In genomic region chr1:193189771-193190170, GRCm38 (mm10) we compare ENCODE assay signal across 8 mouse cellular contexts. TPM values are rescaled to one million over a fixed set of nuclear protein-coding genes. Genes with fewer than 3 reads are reported as not detected.
DNase-seq lines count a peak whose midpoint lies in the region; ATAC-seq lines count a peak whose summit lies in the region.

No protein-coding gene starts in this region.

- peaks cover 4% of the 10 kb centered on the region; the same call in 1 of the 2 replicates for H3K4me1 ChIP-seq in forebrain, embryonic 14.5 days (ENCODE audit: control insufficient read depth, insufficient read depth, low read length)
- peaks cover 37% of the 10 kb centered on the region for H3K4me1 ChIP-seq in limb, embryonic 13.5 days

- no peak overlapping the region for H3K4me2 ChIP-seq in forebrain, embryonic 14.5 days (ENCODE audit: low read length)
- peak overlapping the region; percentile 30 for H3K4me2 ChIP-seq in limb, embryonic 13.5 days (replicated peaks)

- no peaks in the 10 kb centered on the region for H3K27me3 ChIP-seq in forebrain, embryonic 14.5 days (replicated peaks; ENCODE audit: control insufficient read depth, insufficient read depth, low read length)
- no peaks in the 10 kb centered on the region for H3K27me3 ChIP-seq in limb, embryonic 13.5 days

- peak; percentile 92 for DNase-seq in heart, adult 11 months
- DNase-seq in heart, adult 8-10 months (ENCODE audit: low spot score): no peak
- peak; percentile 29 for DNase-seq in CD4-positive helper T cell, adult 2 months (ENCODE audit: low read depth, low spot score)
- DNase-seq in forebrain, embryonic 14.5 days (ENCODE audit: low spot score): no peak
- DNase-seq in ovary, postnatal 10 days (ENCODE audit: low spot score): no peak
- no peak for DNase-seq in layer of hippocampus, adult 9-11 months
- DNase-seq in yolk sac, embryonic 10.5 days (ENCODE audit: low spot score): no peak

- H3K27ac ChIP-seq in forebrain, embryonic 14.5 days (ENCODE audit: low read depth, low read length): peak overlapping the region; percentile 50
- H3K27ac ChIP-seq in limb, embryonic 13.5 days: peak overlapping the region; percentile 80

- no peak overlapping the region for H3K9ac ChIP-seq in forebrain, embryonic 14.5 days (ENCODE audit: low read length)
- H3K9ac ChIP-seq in limb, embryonic 13.5 days: no peak overlapping the region

- 63% methylated on average over 3 of the region's 3 CpGs for WGBS in forebrain, embryonic 14.5 days
- 32% methylated on average over 3 of the region's 3 CpGs for WGBS in limb, embryonic 13.5 days

- ATAC-seq in forebrain, embryonic 14.5 days: 0 out of 2 replicates have a peak, but pooled peaks have one; percentile 6
- peak; percentile 45 for ATAC-seq in limb, embryonic 13.5 days (ENCODE audit: low FRiP score, low read depth)

- H3K36me3 ChIP-seq in forebrain, embryonic 14.5 days (ENCODE audit: control insufficient read depth, insufficient read depth, low read length): no peaks in the 10 kb centered on the region
- H3K36me3 ChIP-seq in limb, embryonic 13.5 days: no peaks in the 10 kb centered on the region

- H3K9me3 ChIP-seq in forebrain, embryonic 14.5 days (replicated peaks; ENCODE audit: control insufficient read depth, low read length): no peaks in the 10 kb centered on the region
- H3K9me3 ChIP-seq in limb, embryonic 13.5 days: no peaks in the 10 kb centered on the region

- no peak overlapping the region for H3K4me3 ChIP-seq in forebrain, embryonic 14.5 days (ENCODE audit: low read depth, low read length)
- no peak overlapping the region for H3K4me3 ChIP-seq in limb, embryonic 13.5 days

RNA-seq across cellular contexts. Expression of gene Traf3ip3, which starts 11.7 kb away (rescaled TPM):
- 1 to 10 TPM in 2 of 4 experiments, under 1 TPM in 2; 0.63 to 1.3 (median 0.96) TPM for total RNA-seq in heart, adult 8-10 months (2022)
- 1.5 and 2.0 TPM in 2 replicates for polyA plus RNA-seq in forebrain, embryonic 14.5 days (2014; fragmentation: Nextera tagmentation; extraction: Ambion mirVana)
- 11.6 and 12.2 TPM in 2 replicates for polyA plus RNA-seq in limb, embryonic 13.5 days (2015; fragmentation: Nextera tagmentation; extraction: Ambion mirVana)

RNA-seq across cellular contexts. Expression of gene Lamb3, which starts 17.7 kb away (rescaled TPM):
- total RNA-seq in heart, adult 8-10 months (2022): 10 to 100 TPM; 10.7 to 16.0 (median 11.5) TPM
- polyA plus RNA-seq in forebrain, embryonic 14.5 days (2014; fragmentation: Nextera tagmentation; extraction: Ambion mirVana): 0.80 and 0.85 TPM in 2 replicates
- 2.3 and 3.6 TPM in 2 replicates for polyA plus RNA-seq in limb, embryonic 13.5 days (2015; fragmentation: Nextera tagmentation; extraction: Ambion mirVana)

RNA-seq across cellular contexts. Expression of gene A130010J15Rik, which starts 21.9 kb away (rescaled TPM):
- 1 to 10 TPM; 3.9 to 5.5 (median 4.8) TPM for total RNA-seq in heart, adult 8-10 months (2022)
- 13.3 and 14.6 TPM in 2 replicates for polyA plus RNA-seq in forebrain, embryonic 14.5 days (2014; fragmentation: Nextera tagmentation; extraction: Ambion mirVana)
- 18.1 and 18.2 TPM in 2 replicates for polyA plus RNA-seq in limb, embryonic 13.5 days (2015; fragmentation: Nextera tagmentation; extraction: Ambion mirVana)

RNA-seq across cellular contexts. Expression of gene Irf6, which starts 36.9 kb away (rescaled TPM):
- total RNA-seq in heart, adult 8-10 months (2022): 1 to 10 TPM; 1.2 to 2.7 (median 1.8) TPM
- polyA plus RNA-seq in forebrain, embryonic 14.5 days (2014; fragmentation: Nextera tagmentation; extraction: Ambion mirVana): 0.35 and 0.60 TPM in 2 replicates
- polyA plus RNA-seq in limb, embryonic 13.5 days (2015; fragmentation: Nextera tagmentation; extraction: Ambion mirVana): 15.1 and 19.4 TPM in 2 replicates

RNA-seq across cellular contexts. Expression of gene Diexf, which starts 59.7 kb away (rescaled TPM):
- total RNA-seq in heart, adult 8-10 months (2022): 1 to 10 TPM; 7.4 to 9.8 (median 9.0) TPM
- 9.6 and 10.6 TPM in 2 replicates for polyA plus RNA-seq in forebrain, embryonic 14.5 days (2014; fragmentation: Nextera tagmentation; extraction: Ambion mirVana)
- polyA plus RNA-seq in limb, embryonic 13.5 days (2015; fragmentation: Nextera tagmentation; extraction: Ambion mirVana): 9.4 and 10.4 TPM in 2 replicates

Comparison
In these comparisons a context has a peak if more than half of its experiments do, and no peak if none do; other contexts are left out.
1. DNase-seq: peak in heart, adult 11 months (single experiment) and CD4-positive helper T cell, adult 2 months (single experiment); none in heart, adult 8-10 months (single experiment), forebrain, embryonic 14.5 days (single experiment), ovary, postnatal 10 days (single experiment), layer of hippocampus, adult 9-11 months (single experiment) and yolk sac, embryonic 10.5 days (single experiment).